Mouse (Mus musculus): ENCODE measurements around the gene Pxylp1. TPM values are rescaled to one million over a fixed set of nuclear protein-coding genes. Genes with fewer than 3 reads are reported as not detected.

The Pxylp1 gene
- polyA plus RNA-seq, 1 experiment: 14.5 TPM

DNA sequence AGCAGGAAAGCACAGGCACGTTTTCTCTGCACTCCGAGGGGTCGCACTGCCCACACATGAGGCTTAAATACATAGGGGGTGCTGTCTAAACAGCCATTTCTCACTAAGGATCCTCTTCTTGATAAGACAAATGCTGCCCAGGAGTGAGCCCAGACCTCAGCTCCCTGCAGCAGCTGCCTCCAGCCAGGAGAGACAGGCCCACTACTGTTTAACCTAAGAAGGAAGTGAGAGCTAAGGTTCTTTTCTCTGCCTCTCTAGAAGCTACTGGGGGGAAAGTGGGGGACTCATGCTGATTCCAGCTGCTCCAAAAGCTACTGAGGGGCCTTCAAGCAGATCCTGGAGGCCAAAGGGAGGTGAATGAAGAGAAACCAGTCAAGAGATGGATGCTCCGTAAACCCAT lies 16.8 kb downstream of the Pxylp1 start:
- 56% methylated on average over 4 of the region's 4 CpGs for WGBS
- Histone ChIP-seq H3K4me1 (ENCODE audit: control insufficient read depth, insufficient read depth, low read length) (no peaks in the 10 kb centered on the region), H3K27ac (ENCODE audit: control insufficient read depth, insufficient read depth, low read depth, low read length, poor library complexity) (no peak overlapping the region), H3K4me3 (replicated peaks; ENCODE audit: control insufficient read depth, low read depth, low read length) (no peak overlapping the region)
- TF ChIP-seq CTCF (IDR thresholded peaks at IDR 0.05; ENCODE audit: control insufficient read depth, insufficient read depth, low read length) (no peak), POLR2A (IDR thresholded peaks at IDR 0.05; ENCODE audit: borderline replicate concordance, control insufficient read depth, low read depth, low read length) (no peak)

DNA sequence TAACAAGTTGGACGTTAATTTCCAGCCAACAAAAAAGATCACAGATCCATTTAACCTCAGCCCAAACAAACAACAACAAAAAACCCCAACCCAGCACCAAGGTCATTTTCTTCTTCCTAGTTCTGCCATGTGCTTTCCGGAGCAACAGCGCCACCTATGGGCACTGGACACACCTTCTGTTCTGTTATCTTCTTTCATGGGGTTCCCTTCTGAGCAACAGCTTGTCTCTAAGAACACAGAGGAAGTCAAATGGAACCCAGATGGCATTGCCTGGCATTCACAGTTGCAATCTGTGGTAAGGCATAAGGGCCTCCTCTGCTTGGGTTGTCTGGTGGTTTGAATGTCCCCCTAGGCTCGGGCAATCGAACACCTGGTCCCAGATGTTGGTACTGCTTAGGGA lies 19.4 kb downstream of the Pxylp1 start:
- H3K4me1 ChIP-seq (ENCODE audit: control insufficient read depth, insufficient read depth, low read length): no peaks in the 10 kb centered on the region
- H3K27ac ChIP-seq (ENCODE audit: control insufficient read depth, insufficient read depth, low read depth, low read length, poor library complexity): no peak overlapping the region
- H3K4me3 ChIP-seq (replicated peaks; ENCODE audit: control insufficient read depth, low read depth, low read length): no peak overlapping the region
- TF ChIP-seq CTCF (IDR thresholded peaks at IDR 0.05; ENCODE audit: control insufficient read depth, insufficient read depth, low read length) (peak; percentile 68), POLR2A (IDR thresholded peaks at IDR 0.05; ENCODE audit: borderline replicate concordance, control insufficient read depth, low read depth, low read length) (no peak)
- WGBS: 61% methylated on average over 5 of the region's 5 CpGs

DNA sequence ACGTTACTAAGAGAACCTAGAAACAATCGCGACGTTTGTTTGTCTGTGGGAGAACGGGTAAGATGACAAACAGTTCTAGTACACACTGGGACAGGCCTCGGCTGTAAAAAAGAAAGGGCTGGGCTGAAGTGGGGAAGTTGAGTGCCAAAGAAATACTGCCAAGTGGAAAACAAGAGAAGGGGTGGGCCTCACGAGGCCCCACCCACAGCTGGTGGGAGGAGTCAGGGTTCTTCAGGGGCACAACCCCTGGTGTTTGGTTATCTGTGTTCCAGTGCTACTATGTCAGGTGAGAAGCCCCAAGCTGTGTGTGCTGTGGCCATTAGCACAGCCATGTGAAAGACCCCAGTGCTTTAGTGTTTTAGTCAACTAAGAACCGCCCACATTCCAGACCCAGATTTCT lies 22.4 kb downstream of the Pxylp1 start:
- TF ChIP-seq POLR2A (IDR thresholded peaks at IDR 0.05; ENCODE audit: borderline replicate concordance, control insufficient read depth, low read depth, low read length): no peak
- no peak for TF ChIP-seq CTCF (IDR thresholded peaks at IDR 0.05; ENCODE audit: control insufficient read depth, insufficient read depth, low read length)
- Histone ChIP-seq H3K27ac (ENCODE audit: control insufficient read depth, insufficient read depth, low read depth, low read length, poor library complexity) (no peak overlapping the region), H3K4me3 (replicated peaks; ENCODE audit: control insufficient read depth, low read depth, low read length) (no peak overlapping the region), H3K4me1 (ENCODE audit: control insufficient read depth, insufficient read depth, low read length) (no peaks in the 10 kb centered on the region)
- WGBS: 68% methylated on average over 8 of the region's 8 CpGs

DNA sequence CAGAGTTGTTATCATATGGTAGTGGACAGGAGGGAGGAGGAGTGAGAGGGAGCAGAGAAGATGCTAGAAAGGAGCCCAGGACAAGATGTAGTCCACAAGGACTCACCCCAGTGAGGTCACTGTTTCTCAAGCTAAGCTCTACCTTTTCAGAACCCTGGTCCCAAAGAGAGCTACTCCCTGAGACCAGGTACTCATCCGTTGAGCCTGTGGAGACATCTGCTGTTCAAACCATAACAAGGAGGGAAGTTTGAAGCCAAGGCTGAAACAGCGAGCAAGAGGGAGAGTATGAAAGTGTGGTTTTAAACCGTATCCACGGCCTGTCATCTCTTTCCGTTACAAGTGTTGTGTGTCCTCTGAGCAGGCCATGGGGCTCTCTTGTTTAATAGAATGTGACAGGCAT lies 22.9 kb downstream of the Pxylp1 start:
- TF ChIP-seq CTCF (IDR thresholded peaks at IDR 0.05; ENCODE audit: control insufficient read depth, insufficient read depth, low read length): no peak
- no peak for TF ChIP-seq POLR2A (IDR thresholded peaks at IDR 0.05; ENCODE audit: borderline replicate concordance, control insufficient read depth, low read depth, low read length)
- 65% methylated on average over 5 of the region's 5 CpGs for WGBS
- no peak overlapping the region for H3K4me3 ChIP-seq (replicated peaks; ENCODE audit: control insufficient read depth, low read depth, low read length)
- H3K4me1 ChIP-seq (ENCODE audit: control insufficient read depth, insufficient read depth, low read length): no peaks in the 10 kb centered on the region
- no peak overlapping the region for H3K27ac ChIP-seq (ENCODE audit: control insufficient read depth, insufficient read depth, low read depth, low read length, poor library complexity)

DNA sequence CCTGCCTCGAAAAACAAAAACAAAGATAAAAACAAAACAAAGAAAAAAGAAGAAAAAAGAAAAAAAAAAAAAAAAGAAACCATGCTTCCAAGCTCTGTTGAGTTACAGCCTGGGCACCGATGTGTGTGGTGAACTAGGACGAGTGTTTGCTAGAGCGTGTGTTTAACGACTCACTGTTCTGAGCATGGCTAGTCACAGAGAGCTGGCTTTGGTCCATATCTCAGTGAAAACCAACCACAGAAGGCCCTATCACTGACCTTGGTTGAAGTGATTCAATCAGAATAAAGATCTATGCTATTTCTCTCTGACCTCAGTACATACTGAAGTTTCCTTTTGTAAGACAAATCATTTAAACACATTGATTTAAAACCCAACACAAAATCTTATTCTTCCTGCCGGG lies 23.9 kb downstream of the Pxylp1 start:
- H3K4me1 ChIP-seq (ENCODE audit: control insufficient read depth, insufficient read depth, low read length): no peaks in the 10 kb centered on the region
- 64% methylated on average over 6 of the region's 6 CpGs for WGBS
- no peak for TF ChIP-seq POLR2A (IDR thresholded peaks at IDR 0.05; ENCODE audit: borderline replicate concordance, control insufficient read depth, low read depth, low read length)
- H3K4me3 ChIP-seq (replicated peaks; ENCODE audit: control insufficient read depth, low read depth, low read length): no peak overlapping the region
- no peak overlapping the region for H3K27ac ChIP-seq (ENCODE audit: control insufficient read depth, insufficient read depth, low read depth, low read length, poor library complexity)

DNA sequence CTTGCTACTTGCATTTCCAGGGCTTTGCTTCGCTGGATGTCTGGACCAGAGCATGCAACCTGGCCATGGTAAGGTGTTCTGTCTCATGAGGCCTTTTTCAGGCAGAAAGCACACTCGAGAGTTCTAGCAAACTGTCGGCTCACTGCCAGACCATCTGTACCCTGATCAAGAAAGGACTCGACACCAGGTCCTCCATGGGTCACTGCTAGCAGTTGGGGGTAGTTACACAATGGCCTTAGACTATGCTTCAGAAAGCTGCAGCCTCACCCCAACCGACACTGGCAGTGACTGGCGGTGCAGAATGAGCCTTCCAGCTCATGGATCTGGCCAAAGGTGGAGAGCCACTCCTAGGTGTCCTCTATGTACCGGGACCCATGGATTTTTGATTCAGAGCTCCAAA lies 25.3 kb downstream of the Pxylp1 start:
- Histone ChIP-seq H3K27ac (ENCODE audit: control insufficient read depth, insufficient read depth, low read depth, low read length, poor library complexity) (no peak overlapping the region), H3K4me1 (ENCODE audit: control insufficient read depth, insufficient read depth, low read length) (no peaks in the 10 kb centered on the region; the same call in 1 of the 2 replicates), H3K4me3 (replicated peaks; ENCODE audit: control insufficient read depth, low read depth, low read length) (no peak overlapping the region)
- WGBS: 59% methylated on average over 7 of the region's 7 CpGs
- no peak for TF ChIP-seq POLR2A (IDR thresholded peaks at IDR 0.05; ENCODE audit: borderline replicate concordance, control insufficient read depth, low read depth, low read length)
- TF ChIP-seq CTCF (IDR thresholded peaks at IDR 0.05; ENCODE audit: control insufficient read depth, insufficient read depth, low read length): no peak

DNA sequence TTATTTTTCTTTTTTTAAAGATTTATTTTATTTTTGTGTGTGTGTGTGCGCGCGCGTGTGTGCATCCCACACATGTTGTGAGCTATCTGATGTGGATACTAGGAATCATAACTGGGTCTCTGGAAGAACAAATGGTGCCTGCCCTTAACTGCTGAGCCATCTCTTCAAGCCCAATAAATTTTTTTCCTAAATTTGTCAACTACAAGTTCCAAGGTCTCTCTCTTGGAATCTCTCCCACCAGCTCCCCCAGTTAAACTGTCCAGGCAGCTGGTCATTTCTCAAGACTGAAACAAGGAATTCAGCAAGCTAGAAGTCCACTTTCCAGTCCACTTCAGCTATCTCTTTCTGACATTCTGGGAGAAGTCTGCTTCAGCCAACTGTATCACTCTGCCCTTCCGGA lies 26.3 kb downstream of the Pxylp1 start:
- Histone ChIP-seq H3K4me1 (ENCODE audit: control insufficient read depth, insufficient read depth, low read length) (no peaks in the 10 kb centered on the region; the same call in 1 of the 2 replicates), H3K27ac (ENCODE audit: control insufficient read depth, insufficient read depth, low read depth, low read length, poor library complexity) (no peak overlapping the region), H3K4me3 (replicated peaks; ENCODE audit: control insufficient read depth, low read depth, low read length) (no peak overlapping the region)
- no peak for TF ChIP-seq CTCF (IDR thresholded peaks at IDR 0.05; ENCODE audit: control insufficient read depth, insufficient read depth, low read length)
- TF ChIP-seq POLR2A (IDR thresholded peaks at IDR 0.05; ENCODE audit: borderline replicate concordance, control insufficient read depth, low read depth, low read length): no peak
- WGBS: 94% methylated on average over 5 of the region's 5 CpGs

DNA sequence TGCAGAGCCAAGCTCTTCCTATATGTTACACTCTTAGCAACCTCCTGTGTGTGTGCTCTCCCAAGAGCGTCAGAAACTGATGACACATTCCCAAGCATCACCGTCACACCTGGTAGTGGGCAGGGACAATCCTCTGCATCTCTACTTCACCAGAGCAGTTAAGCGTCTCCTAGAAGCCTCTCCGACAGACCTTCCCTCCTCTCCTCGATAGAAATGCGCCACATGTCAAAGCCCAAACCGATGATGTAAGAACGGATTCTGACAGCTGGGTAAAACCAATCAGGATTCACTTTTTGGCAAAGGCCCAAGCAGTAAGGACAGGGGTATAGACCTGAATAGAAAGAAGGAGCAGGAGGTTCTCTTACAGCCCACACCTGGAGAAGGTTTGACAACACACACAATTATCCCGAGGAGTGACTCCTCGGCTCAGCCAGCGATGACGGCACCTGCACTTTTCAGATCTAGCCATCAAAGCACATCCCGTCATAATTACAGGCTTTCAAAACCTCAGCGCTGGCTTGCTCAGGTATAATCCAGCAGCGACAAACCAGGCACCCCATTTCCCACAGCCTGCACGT lies 26.9 kb downstream of the Pxylp1 start:
- H3K4me3 ChIP-seq (replicated peaks; ENCODE audit: control insufficient read depth, low read depth, low read length): no peak overlapping the region
- 88% methylated on average over 16 of the region's 16 CpGs for WGBS
- H3K4me1 ChIP-seq (ENCODE audit: control insufficient read depth, insufficient read depth, low read length): no peaks in the 10 kb centered on the region; the same call in 1 of the 2 replicates
- H3K27ac ChIP-seq (ENCODE audit: control insufficient read depth, insufficient read depth, low read depth, low read length, poor library complexity): no peak overlapping the region
- TF ChIP-seq POLR2A (IDR thresholded peaks at IDR 0.05; ENCODE audit: borderline replicate concordance, control insufficient read depth, low read depth, low read length) (no peak), CTCF (IDR thresholded peaks at IDR 0.05; ENCODE audit: control insufficient read depth, insufficient read depth, low read length) (no peak)

DNA sequence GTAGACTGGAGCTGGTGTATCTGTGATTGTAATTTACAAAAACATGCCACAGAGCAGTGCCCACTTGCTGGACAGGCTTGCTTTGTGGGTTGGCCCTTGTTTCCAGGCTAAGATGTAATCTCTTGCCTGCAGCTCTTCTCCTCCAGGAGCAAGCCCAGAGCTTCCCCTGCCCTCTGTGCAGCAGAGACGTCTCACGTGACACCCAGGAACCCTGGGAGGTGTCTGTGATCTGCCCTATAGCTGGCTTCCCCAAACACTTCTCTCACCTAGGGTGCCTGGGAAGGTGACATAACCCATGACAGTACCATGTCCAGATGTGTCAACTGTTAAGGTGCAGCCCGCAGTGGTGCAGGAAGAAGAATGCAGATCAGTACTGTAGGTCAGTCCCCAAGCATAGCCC lies 28.9 kb downstream of the Pxylp1 start:
- WGBS: 31% methylated on average over 3 of the region's 3 CpGs
- no peaks in the 10 kb centered on the region; the same call in 1 of the 2 replicates for H3K4me1 ChIP-seq (ENCODE audit: control insufficient read depth, insufficient read depth, low read length)
- no peak overlapping the region for H3K4me3 ChIP-seq (replicated peaks; ENCODE audit: control insufficient read depth, low read depth, low read length)
- TF ChIP-seq POLR2A (IDR thresholded peaks at IDR 0.05; ENCODE audit: borderline replicate concordance, control insufficient read depth, low read depth, low read length): no peak
- TF ChIP-seq CTCF (IDR thresholded peaks at IDR 0.05; ENCODE audit: control insufficient read depth, insufficient read depth, low read length): no peak
- no peak overlapping the region for H3K27ac ChIP-seq (ENCODE audit: control insufficient read depth, insufficient read depth, low read depth, low read length, poor library complexity)

All from bone marrow, adult 2 months (tissue).